Mouse (Mus musculus): ENCODE measurements at regions not wholly inside any gene's neighbourhood (a gene's known extent, or its start where the extent isn't known, plus 50 kb on each side); places are given as distances from the start of the nearest gene placed in this dataset.

DNA sequence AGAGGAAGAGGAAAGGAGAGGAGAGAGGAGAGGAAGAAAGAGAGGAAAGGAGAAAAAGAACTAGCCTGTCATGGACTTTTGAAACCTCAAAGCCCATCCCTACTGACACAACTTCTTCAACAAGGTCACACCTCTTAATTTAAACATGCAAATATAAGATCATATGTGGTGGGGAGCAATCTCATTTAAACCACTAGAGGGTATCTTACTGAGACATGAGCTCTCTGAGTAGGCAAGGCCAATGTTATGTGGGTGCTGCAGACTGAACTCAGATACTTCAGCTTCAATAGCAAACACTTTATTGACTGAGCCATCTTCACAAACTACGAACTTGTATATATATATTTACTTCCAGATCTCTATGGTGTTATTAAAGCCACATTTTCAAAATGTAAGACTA lies 156.9 kb downstream of the Mex3b start:
- DNase-seq (ENCODE audit: low read depth, low spot score): no peak

DNA sequence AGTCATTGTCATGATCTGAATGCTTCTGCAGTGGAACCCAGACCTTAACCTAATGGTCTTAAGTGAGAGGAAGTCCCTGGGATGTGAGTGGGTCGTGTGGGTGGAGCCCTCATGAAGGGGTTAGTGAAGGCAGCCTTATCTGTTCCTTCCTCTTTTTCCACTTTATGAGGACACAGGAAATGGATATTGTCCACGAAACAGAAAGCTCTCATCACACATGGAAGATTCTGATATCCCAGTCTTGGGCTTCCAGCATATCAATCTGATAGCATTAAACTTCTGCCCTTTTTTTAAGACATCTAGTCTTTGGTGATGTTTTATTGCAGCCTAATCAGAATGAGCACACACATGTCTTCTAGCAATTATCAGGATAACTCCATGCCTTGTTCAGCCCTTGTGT lies 164.0 kb downstream of the Mex3b start:
- DNase-seq (ENCODE audit: low read depth, low spot score): no peak

DNA sequence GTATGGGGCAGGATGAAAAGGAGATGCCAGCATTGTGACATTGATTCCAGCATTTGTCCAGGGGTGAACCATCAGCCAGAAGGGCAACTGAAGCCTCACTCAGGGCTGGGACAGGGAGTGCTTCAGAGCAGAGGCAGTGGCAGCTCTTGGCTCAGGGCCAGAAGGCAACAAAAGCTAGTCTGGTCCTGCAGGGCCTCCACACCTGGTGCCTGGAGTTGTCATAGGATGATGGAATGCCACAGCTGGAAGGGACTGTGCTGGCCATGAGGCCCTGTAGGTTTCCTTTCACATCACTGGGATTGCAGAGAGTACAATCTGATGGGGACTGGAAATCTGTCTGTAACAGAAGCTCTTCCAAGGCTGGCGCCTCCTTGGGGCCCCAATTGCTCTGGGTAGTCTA lies 164.9 kb downstream of the Mex3b start:
- peak; percentile 56 for DNase-seq (ENCODE audit: low read depth, low spot score)

DNA sequence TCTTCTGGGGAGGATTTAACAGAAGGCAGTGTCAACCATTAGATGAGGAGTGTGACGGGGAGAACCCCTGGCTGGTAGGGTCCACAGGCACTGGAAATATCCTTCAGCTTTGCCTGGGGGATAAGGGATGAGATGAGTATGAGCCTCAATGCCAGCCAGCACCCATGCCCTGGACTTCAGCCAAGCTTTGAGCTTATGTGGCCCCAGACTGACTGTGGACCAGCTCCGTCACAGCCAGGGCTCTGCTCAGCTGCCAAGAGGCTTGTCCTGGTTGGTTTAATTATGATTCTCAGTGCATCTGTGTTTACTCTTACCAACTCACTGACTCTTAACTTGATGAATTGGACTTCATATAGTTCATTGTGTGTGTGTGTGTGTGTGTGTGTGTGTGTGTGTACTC lies 165.8 kb downstream of the Mex3b start:
- no peak for DNase-seq (ENCODE audit: low read depth, low spot score)

DNA sequence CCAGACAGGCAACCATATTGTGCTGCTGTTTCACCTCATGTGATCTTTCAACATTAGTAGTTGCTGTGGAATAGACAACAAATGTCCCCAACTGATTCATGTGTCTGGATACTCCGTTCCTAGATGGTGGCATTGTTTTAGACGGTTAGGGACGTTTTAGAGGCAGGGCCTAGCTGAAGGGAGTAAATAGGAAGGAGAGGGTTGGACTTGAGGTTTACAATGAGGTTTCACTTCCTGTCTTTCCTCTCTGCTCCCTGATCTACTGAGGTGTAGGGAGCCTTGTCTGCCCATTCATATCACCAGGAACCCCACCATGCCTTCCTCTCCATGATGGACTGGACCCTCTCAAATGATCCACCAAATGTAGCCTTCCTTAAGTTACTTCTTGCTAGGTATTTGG lies 168.1 kb downstream of the Mex3b start:
- DNase-seq (ENCODE audit: low read depth, low spot score): no peak

DNA sequence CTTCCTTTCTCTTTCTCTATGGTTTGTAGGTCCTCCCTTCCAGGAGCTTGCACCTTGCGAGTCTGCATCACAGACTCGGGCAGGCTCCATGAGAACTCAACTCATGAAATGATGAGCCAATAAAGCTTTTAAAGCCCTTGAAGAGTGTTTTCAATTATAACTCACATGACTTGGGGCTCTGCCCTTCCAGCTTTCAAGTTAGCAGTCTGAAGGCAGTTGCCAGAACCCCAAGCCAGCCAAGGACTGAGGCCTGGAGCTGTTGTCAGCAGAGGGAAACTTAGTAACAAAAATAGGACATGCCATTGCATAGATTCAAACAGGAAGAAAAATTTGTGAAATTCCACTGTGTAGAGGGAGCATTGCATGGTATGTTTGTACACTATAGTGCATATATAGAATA lies 169.3 kb downstream of the Mex3b start:
- peak; percentile 46 for DNase-seq (ENCODE audit: low read depth, low spot score)

DNA sequence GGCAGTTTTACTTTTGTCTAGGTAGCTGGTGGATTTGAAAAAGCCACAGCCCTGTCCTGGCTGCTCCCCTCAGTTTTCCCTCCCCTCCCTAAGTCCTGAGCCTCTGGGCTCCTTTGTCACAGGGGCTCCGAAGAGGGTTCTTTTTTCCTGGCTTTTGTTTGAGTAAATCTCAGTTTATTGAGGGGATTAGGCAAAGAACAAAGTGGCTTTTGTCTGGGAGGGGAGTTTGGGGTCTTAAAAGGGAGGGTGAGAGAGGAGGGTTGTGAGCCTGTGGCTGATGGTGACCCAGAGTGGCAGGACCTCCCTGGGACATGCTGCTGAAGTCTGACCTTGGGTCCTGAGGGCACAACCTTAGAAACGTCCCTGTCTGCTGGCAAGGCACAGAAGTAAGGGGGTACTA lies 170.0 kb downstream of the Mex3b start:
- no peak for DNase-seq (ENCODE audit: low read depth, low spot score)

DNA sequence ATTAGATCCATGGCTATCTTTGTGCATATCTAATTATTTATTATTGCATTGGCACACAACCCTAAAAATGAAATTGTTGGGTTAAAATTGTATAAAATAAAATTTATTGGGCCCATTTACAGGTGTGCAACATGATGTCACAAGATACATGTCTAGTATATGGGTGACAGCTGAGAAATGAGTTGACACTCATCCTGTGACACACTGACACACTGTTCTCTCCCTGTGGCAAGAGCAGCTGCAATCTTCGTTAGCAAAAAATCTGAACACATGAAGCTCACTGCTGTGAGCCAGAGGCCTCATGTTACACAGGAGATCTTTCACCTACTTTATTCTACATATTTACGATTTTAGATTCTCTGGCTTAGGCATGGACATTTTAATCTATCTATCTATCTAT lies 170.6 kb downstream of the Mex3b start:
- DNase-seq (ENCODE audit: low read depth, low spot score): no peak

DNA sequence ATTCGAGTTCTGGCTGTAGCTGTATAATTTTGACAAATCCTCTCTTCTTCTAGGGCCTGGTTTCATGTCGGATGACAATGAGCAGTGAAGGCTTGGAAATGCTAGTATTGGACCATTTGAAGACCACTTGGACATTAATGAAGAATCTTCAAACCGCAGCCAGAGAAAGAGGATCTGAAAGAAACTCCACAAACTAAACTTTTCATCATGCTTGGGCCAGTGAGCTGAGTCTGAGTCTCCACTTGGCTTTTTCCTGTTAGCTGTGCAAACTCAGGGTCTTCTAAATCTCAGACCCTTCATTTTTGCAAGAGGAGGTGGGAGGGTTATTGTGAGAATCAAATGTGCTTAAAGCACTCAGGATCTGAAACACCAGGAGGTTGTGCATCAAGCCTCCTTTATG lies 176.6 kb downstream of the Mex3b start:
- DNase-seq (ENCODE audit: low read depth, low spot score): no peak

DNA sequence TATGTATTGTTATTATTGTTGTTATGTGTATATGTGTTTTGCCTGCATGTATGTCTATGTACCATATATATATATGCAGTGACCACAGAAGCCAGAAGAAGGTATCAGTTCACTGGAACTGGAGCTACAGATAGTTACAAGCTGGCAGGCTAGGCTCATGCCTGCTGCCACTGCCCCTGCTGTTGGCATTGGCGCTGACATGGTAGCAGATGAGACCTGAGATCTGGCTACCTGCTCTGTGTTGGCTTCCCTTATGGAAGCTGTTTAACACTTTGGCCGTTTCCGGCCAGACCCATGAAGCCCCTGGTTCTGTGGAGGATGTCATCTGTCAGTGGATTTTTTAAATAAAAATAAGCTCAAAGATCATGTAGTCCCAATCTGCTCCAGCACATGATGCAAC lies 178.1 kb downstream of the Mex3b start:
- no peak for DNase-seq (ENCODE audit: low read depth, low spot score)

DNA sequence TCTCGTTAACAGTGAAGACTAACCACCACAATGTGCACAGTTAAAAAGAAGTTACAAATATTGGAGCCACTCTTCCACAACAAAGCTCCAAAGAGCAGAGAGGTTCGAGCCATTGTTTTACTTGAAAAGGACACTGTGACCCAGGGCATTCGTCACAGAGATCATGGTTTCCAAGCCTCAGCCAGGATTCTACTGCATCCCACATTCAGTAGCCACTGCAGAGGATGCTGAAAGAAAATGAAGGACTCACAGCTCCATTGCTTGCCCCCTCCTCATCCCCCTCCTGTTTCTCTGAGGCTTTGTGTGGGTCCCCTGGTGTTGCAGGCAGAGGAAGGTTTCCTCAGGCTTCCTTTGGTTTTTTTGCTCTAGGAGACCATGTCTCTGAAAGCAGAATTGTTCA lies 182.9 kb downstream of the Mex3b start:
- DNase-seq (ENCODE audit: low read depth, low spot score): no peak

DNA sequence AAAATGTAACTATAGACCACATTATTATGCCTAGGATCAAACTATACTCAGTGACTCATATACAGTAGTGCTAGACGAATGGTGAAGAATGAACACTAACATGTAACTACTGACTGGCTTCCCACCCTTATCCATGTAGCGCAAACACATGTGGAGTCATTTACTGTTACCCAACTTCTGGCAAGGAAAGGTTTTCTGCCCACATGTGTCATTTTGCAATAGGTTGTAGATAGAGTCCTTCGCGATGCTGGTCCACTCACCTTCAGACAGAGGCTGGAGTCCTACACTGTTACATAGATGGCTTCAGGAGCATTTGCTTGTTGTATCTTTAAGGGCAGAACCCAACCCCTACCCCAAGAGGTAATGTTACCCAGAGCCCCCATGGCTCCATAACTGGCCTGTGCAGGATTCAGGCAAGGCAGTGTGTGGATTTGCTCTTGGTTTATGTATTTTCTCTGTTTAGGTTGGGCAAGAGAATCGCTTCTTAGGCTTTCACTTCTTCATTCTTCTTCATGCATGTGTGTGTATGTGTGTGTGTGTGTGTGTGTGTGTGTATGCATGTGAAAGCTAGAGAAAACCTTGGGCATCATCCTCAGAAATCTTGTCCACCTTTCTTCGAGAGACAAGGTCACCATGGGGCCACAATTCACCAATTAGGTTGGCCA lies 183.8 kb downstream of the Mex3b start:
- no peak for DNase-seq (ENCODE audit: low read depth, low spot score)

DNA sequence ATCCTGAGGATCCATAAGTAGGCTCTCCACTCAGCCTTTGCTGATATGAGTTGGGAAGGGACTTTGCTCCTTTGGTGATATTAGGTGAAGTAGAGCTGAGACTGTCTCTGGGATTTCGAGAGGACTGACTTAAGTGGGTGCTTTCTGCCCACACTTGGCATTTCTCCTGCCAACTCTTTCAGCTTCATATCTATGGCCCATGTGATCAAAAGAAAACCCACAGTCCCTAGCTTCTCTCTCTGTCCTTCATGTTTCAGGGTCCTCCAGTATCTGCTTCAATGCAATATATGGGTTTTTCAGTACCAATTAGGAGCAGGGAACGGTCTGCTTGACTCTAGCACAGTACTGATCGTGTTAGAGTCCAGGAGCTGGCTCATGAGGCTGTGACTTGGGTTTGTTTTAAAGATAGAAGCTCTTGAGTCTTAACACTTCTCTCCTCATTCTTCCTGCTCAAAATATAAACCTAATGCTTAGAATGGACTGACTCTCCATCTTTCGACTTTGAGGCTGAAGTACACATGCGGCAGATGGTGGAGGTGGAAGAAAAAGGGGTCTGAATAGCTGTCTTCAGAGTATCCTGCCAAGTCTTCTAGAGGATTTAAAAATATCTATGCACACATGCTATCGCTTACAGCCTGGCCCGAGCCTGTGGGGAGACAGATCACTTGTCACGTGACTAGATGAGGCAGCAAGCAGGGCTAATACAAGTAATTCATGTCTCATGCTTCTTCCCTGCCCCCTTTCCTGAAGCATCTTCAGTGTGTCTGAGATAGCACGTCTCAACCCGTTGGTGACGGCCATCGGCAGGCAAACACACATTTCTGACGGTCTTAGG lies 189.2 kb downstream of the Mex3b start:
- DNase-seq (ENCODE audit: low read depth, low spot score): peak; percentile 20

DNA sequence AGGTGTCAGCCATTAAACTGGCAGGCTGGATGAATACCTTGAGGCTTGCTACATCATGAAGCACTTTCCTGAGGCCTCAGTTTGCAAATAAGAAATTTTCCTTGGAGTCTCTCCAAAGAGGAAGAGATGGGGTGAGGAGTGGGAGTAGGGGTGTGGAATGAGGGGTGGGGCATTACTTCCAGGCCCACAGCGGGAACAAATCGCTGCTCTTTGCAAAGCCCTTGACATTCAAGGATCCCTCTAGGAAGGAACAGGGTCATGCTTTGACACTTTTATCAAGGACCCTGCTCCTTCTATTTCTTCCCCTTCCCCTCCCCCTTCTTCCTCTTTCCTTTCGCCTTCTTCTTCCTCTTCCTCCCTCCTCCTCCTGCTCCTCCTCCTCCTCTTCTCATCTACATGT lies 193.2 kb downstream of the Mex3b start:
- no peak for DNase-seq (ENCODE audit: low read depth, low spot score)

DNA sequence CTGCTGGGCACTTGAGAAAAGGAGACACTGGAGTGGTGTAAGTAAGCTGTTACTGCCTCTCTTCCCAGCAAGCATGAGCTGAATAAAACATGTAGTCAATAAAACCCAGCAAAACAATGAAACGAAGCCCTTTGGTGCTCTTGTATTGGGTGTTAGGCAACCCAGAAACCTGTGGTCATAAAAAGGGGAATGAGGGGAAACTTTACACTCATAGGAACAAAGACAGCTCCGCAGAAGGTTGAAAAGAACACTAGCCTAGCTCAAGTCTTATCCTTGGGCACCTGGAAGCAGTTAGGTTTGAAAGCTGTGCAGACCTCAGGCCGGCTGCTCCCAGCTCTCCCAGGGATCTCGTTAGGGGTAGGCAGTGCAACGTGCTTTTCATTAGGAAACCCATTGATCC lies 193.6 kb downstream of the Mex3b start:
- DNase-seq (ENCODE audit: low read depth, low spot score): peak; percentile 93

DNA sequence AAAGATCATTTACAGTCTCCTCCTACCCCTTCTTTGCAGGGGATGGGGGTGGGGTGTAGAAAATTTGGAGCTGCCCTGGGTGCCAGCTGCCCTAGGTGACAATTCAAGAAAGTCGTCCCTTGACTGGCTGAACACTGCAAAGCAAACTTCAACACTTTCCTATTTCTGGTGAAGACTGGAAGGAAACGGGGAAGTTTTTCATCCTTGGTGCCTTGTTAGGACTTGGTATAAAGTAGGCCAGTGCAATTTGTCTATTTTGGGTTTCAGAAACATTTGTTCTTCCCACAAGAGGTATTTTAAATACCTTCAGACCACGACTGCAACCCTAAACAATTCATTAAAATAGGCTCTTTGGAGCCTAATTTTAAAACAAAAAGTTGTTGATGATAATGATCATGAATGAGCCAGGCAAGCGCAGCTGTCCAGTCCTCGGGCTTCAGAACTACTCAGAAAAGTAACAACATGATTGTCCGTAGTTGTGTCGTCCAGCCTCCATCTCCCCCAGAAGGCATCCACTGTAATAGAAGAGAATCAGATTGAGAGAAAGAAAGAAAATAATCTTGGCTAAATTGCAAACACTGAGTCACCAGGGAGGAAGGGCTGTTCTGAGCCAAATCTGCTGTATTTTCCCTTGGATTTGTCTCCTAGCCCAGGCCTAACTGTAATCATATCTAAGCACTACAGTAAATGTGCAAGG lies 194.2 kb downstream of the Mex3b start:
- DNase-seq (ENCODE audit: low read depth, low spot score): no peak

DNA sequence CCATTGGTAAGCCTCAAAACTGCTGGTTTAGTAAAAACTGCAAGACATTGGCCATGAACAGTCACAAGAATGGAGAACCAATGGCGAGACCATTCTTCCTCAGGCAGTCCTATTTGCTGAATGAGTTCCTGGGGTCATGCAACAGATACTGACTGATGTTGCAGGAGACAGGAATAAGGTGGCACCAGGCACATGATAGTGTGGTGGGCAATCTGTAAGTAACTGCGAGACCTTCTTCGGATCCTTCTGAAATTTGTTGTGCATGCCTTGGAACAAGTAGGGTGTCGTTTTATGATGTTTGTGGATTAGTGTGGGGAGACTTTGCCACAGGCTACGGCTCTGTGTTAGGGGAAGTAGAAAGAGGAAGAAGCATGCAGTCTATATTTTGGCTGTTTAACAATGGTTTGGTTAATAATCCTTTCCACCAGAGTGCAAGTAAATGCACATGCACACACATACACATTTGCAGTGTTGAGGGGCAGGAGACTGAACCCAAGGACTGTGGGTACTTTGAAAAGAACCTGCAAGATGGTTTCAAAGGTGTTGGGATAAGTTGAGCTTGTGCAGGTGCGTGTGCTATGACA lies 194.9 kb downstream of the Mex3b start:
- no peak for DNase-seq (ENCODE audit: low read depth, low spot score)

DNA sequence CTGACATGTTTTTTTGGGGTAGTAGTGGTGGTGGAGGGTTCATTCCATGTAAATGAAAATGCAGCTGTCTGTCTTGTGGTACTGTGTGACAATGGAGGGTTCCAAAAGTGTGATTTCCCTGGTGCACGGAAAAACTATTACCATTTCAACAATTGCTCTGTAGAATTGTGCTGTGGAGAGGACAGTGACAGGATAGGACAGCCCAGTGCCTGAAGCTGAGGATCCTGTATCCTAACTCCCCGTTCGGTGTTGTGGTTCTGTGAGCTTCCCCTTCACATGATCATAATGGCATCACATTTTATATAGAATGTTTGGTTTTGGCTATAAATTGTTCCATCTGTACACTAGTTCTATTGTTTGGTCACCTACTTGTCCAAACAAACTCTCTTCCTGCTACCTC lies 196.4 kb downstream of the Mex3b start:
- no peak for DNase-seq (ENCODE audit: low read depth, low spot score)

DNA sequence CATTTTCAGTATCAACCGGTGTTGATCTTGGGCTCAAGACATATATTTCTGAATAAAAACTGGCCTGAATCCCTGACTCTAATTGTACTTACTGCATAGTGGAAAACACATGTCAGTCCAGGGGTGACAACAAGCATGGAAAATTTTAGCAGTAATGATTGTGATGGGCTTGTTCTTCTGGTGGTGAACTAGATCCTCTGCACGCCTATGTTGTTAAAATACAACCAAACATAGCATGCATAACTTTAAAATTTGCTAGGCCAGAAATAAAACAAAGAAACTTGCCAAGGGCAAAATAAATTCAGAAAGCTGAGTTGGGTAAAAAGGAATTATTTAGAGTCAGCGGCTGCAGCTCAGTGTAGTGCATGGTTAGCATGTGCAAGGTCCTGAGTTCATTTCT lies 198.2 kb downstream of the Mex3b start:
- DNase-seq (ENCODE audit: low read depth, low spot score): no peak

DNA sequence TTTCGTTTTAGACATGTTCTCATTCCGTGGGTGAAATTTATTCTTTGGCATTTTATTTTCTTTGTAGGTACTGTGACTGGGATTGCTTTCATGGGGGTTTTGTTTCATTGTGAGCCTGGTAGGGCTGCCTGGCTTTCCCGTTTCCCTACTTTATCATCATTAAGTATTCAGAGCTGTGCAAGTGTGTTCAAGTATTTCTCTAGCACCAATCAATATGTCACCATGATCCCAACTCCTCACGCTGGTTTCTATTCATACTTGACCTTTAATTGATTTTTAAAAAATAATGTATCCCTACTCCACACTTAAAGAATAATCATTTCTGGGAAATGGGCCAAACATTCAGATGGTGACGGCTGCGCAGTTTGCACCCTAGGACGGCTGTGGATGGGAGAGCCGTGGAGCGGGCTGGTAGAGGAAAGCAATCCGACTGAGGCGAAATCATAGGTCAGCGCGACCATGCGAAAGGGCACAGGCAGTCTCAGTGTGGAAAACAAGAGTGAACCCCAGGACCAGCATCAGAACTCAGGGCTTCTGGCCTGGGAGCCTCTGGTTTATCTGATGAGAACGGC lies 207.4 kb downstream of the Mex3b start:
- no peak for DNase-seq (ENCODE audit: low read depth, low spot score)

DNA sequence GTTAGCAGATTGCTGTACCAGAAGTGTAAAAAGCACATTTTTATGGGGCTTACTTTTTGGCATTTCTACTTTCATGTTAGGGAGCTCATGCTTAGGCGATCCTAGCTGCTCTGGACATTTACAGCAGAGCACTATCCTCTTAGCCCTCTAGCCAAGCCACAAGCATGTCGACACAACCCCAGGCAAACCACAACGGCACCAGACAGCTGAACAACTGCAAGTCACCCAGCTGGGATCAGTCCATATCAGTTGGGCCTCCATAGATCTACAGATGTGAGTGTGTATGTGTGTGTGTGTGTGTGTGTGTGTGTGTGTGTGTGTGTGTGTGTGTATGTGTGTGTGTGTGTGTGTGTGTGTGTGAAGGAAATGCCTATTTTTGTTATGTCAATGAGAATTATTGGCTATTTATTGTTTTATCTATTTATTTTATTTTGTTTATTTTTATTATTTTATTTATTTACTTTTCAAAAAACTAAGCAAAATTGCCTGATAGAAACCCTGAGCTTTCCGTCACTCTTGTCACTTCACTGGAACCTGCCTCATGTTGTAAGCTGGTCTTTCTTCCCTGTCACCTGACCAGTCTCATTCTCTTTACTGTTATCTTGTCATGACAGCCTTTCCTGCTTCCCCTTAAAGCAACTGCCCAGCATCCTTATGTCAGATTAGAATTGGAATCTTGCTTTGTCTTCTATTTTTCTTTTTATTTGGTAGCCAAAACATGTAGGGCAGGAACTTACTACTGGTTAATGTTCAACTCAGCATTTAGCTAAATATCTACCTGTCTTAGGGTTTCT lies 208.2 kb downstream of the Mex3b start:
- no peak for DNase-seq (ENCODE audit: low read depth, low spot score)

Data from forelimb bud, embryonic 11.5 days (tissue).